20 mouse cellular contexts compared by ENCODE assay signal in the genomic region with DNA sequence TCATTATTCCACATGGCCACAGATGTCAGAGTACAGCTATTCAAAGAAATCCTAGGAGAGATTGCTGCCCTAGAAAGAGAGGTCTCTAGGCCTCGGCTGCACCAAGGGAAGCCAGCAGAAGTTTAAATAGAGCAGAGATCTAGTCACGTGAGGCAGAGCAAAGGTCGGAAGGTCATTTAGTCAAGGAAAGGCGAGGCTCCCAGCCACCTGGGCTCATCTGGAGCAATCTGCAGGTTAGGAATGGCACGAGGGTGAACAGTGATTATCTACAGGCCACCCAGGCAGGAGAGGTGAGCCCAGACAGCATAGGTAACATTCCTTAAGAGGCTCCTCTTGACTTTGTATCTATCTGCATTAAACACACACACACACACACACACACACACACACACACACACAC. TPM values are rescaled to one million over a fixed set of nuclear protein-coding genes. Genes with fewer than 3 reads are reported as not detected.
DNase-seq lines count a peak whose midpoint lies in the region; ATAC-seq lines count a peak whose summit lies in the region.
"Had no signal": no experiment of that assay in that cellular context is flagged by ENCODE, and none has a peak within 500 bp of the region (broad histone marks: within the 10 kb centered on the region; RNA-seq: fewer than 3 reads in every experiment).

No protein-coding gene starts in this region.

- H3K36me3 ChIP-seq in intestine, embryonic 14.5 days (ENCODE audit: control insufficient read depth, insufficient read depth, low read length), result no peaks in the 10 kb centered on the region
- no peaks in the 10 kb centered on the region for H3K36me3 ChIP-seq in liver, embryonic 11.5 days (ENCODE audit: control insufficient read depth, insufficient read depth, low read length)
- H3K36me3 ChIP-seq: hindbrain, embryonic 13.5 days; limb, embryonic 10.5 days; lung, embryonic 15.5 days; neural tube, embryonic 12.5 days had no signal

- no peak overlapping the region for H3K4me2 ChIP-seq in intestine, embryonic 14.5 days (ENCODE audit: low read length)
- no peak overlapping the region for H3K4me2 ChIP-seq in liver, embryonic 11.5 days
- H3K4me2 ChIP-seq: hindbrain, embryonic 13.5 days; lung, embryonic 15.5 days; neural tube, embryonic 12.5 days had no signal

- no peaks in the 10 kb centered on the region for H3K9me3 ChIP-seq in intestine, embryonic 14.5 days (ENCODE audit: control insufficient read depth, low read length)
- no peaks in the 10 kb centered on the region for H3K9me3 ChIP-seq in liver, embryonic 11.5 days (ENCODE audit: control insufficient read depth, low read length)
- H3K9me3 ChIP-seq: hindbrain, embryonic 13.5 days; limb, embryonic 10.5 days; lung, embryonic 15.5 days; neural tube, embryonic 12.5 days had no signal

- no peak overlapping the region for H3K4me3 ChIP-seq in intestine, embryonic 14.5 days (ENCODE audit: low read depth, low read length)
- H3K4me3 ChIP-seq in liver, embryonic 11.5 days (ENCODE audit: low read depth, low read length), result no peak overlapping the region
- H3K4me3 ChIP-seq: hindbrain, embryonic 13.5 days; limb, embryonic 10.5 days; lung, embryonic 15.5 days; neural tube, embryonic 12.5 days had no signal

- H3K9ac ChIP-seq in intestine, embryonic 14.5 days (ENCODE audit: low read length), result no peak overlapping the region
- H3K9ac ChIP-seq in liver, embryonic 11.5 days (ENCODE audit: low read depth, low read length), result 0 out of 2 replicates have a peak overlapping the region, but pooled peaks have one; percentile 2
- H3K9ac ChIP-seq: hindbrain, embryonic 13.5 days; lung, embryonic 15.5 days; neural tube, embryonic 12.5 days had no signal

- peak; percentile 29; the same call in 1 of the 2 replicates for ATAC-seq in intestine, embryonic 14.5 days (replicated peaks; ENCODE audit: low FRiP score, low TSS enrichment, low read depth)
- no peak for ATAC-seq in liver, embryonic 11.5 days (replicated peaks; ENCODE audit: low FRiP score)
- ATAC-seq in megakaryocyte progenitor cell, adult 5-6 weeks (replicated peaks; ENCODE audit: poor library complexity), result no peak

- H3K4me1 ChIP-seq in intestine, embryonic 14.5 days (replicated peaks; ENCODE audit: control insufficient read depth, insufficient read depth, low read length), result 0 out of 2 replicates have a peak, but pooled peaks cover 4% of the 10 kb centered on the region
- H3K4me1 ChIP-seq in liver, embryonic 11.5 days (replicated peaks; ENCODE audit: control insufficient read depth, insufficient read depth, low read length), result peaks cover 38% of the 10 kb centered on the region
- H3K4me1 ChIP-seq: limb, embryonic 10.5 days; lung, embryonic 15.5 days; neural tube, embryonic 12.5 days had no signal

- DNase-seq in kidney, adult 8-10 months, result peak; percentile 30 to 51
- no peak for DNase-seq in kidney, postnatal 10 days
- no peak for DNase-seq in intestine, embryonic 14.5 days (ENCODE audit: low spot score)
- DNase-seq in liver, embryonic 11.5 days (ENCODE audit: low spot score), result no peak
- DNase-seq in gastrocnemius, adult 18-20 months (ENCODE audit: low spot score), result no peak
- no peak for DNase-seq in gastrocnemius, postnatal 10 days
- DNase-seq: cerebellum, adult 9-11 months; layer of hippocampus, postnatal 36 days; thymus, adult 18-20 months had no signal

- 23% methylated on average over 5 of the region's 5 CpGs for WGBS in intestine, embryonic 14.5 days
- WGBS in liver, embryonic 11.5 days, result 50% methylated on average over 5 of the region's 5 CpGs

- no peak overlapping the region for H3K27ac ChIP-seq in intestine, embryonic 14.5 days (ENCODE audit: low read depth)
- no peak overlapping the region for H3K27ac ChIP-seq in liver, embryonic 11.5 days (ENCODE audit: low read depth, low read length)
- H3K27ac ChIP-seq: hindbrain, embryonic 13.5 days; limb, embryonic 10.5 days; lung, embryonic 15.5 days; neural tube, embryonic 12.5 days had no signal

- no peaks in the 10 kb centered on the region for H3K27me3 ChIP-seq in intestine, embryonic 14.5 days (replicated peaks; ENCODE audit: control insufficient read depth, insufficient read depth, low read length)
- no peaks in the 10 kb centered on the region for H3K27me3 ChIP-seq in liver, embryonic 11.5 days (replicated peaks; ENCODE audit: control insufficient read depth, insufficient read depth, low read length)
- H3K27me3 ChIP-seq: hindbrain, embryonic 13.5 days; lung, embryonic 15.5 days; neural tube, embryonic 12.5 days had no signal

RNA-seq across cellular contexts. Expression of a gene that starts 12.4 kb away (rescaled TPM):
- 46.9 and 47.1 TPM in 2 replicates for polyA plus RNA-seq in intestine, embryonic 14.5 days (2014; fragmentation: Nextera tagmentation; extraction: Ambion mirVana)
- 47.6 and 58.7 TPM in 2 replicates for polyA plus RNA-seq in liver, embryonic 11.5 days (2014; fragmentation: Nextera tagmentation; extraction: Ambion mirVana)
- 43.1 and 48.3 TPM in 2 replicates for total RNA-seq in megakaryocyte progenitor cell, adult 5-6 weeks (2015)
- total RNA-seq in megakaryocyte progenitor cell, adult 5-6 weeks (2017), result 31.5 and 36.2 TPM in 2 replicates
- total RNA-seq in gastrocnemius, adult 18-20 months (2021), result 10 to 100 TPM; 20.4 to 23.4 TPM
- 10 to 100 TPM; 27.0 to 29.4 TPM for total RNA-seq in gastrocnemius, postnatal 10 days (2021)

RNA-seq across cellular contexts. Expression of a gene that starts 55.9 kb away (rescaled TPM):
- not detected in 2 replicates for polyA plus RNA-seq in intestine, embryonic 14.5 days (2014; fragmentation: Nextera tagmentation; extraction: Ambion mirVana)
- polyA plus RNA-seq in liver, embryonic 11.5 days (2014; fragmentation: Nextera tagmentation; extraction: Ambion mirVana), result not detected in 2 replicates
- total RNA-seq in megakaryocyte progenitor cell, adult 5-6 weeks (2015), result not detected in 2 replicates
- total RNA-seq in megakaryocyte progenitor cell, adult 5-6 weeks (2017), result not detected in 2 replicates
- not detected for total RNA-seq in gastrocnemius, adult 18-20 months (2021)
- total RNA-seq in gastrocnemius, postnatal 10 days (2021), result not detected
- total RNA-seq: adrenal gland, postnatal 4 days; layer of hippocampus, postnatal 36 days; megakaryocyte, adult 5-6 weeks had no signal
- polyA plus RNA-seq: embryonic facial prominence, embryonic 11.5 days; gonadal fat pad, adult 2 months; heart, embryonic 16.5 days; hindbrain, embryonic 13.5 days; large intestine, adult 2 months; limb, embryonic 10.5 days; lung, embryonic 15.5 days; neural tube, embryonic 12.5 days had no signal

RNA-seq across cellular contexts. Expression of a gene that starts 58.6 kb away (rescaled TPM):
- 86.0 and 95.7 TPM in 2 replicates for polyA plus RNA-seq in intestine, embryonic 14.5 days (2014; fragmentation: Nextera tagmentation; extraction: Ambion mirVana)
- polyA plus RNA-seq in liver, embryonic 11.5 days (2014; fragmentation: Nextera tagmentation; extraction: Ambion mirVana), result 0.12 TPM in 1 of 2 replicates, not detected in the other
- not detected in 2 replicates for total RNA-seq in megakaryocyte progenitor cell, adult 5-6 weeks (2015)
- not detected in 2 replicates for total RNA-seq in megakaryocyte progenitor cell, adult 5-6 weeks (2017)
- total RNA-seq in gastrocnemius, adult 18-20 months (2021), result not detected
- not detected for total RNA-seq in gastrocnemius, postnatal 10 days (2021)
- total RNA-seq: adrenal gland, postnatal 4 days; layer of hippocampus, postnatal 36 days; megakaryocyte, adult 5-6 weeks had no signal
- polyA plus RNA-seq: embryonic facial prominence, embryonic 11.5 days; gonadal fat pad, adult 2 months; hindbrain, embryonic 13.5 days; limb, embryonic 10.5 days had no signal

Comparison
In these comparisons a context has a peak if more than half of its experiments do, and no peak if none do; other contexts are left out.
1. DNase-seq: peak in kidney, adult 8-10 months (2 of 2); none in kidney, postnatal 10 days (single experiment), intestine, embryonic 14.5 days (single experiment), liver, embryonic 11.5 days (single experiment), gastrocnemius, adult 18-20 months (single experiment) and gastrocnemius, postnatal 10 days (single experiment).